Comparison of ENCODE assay signal across 9 mouse cellular contexts in the genomic region with DNA sequence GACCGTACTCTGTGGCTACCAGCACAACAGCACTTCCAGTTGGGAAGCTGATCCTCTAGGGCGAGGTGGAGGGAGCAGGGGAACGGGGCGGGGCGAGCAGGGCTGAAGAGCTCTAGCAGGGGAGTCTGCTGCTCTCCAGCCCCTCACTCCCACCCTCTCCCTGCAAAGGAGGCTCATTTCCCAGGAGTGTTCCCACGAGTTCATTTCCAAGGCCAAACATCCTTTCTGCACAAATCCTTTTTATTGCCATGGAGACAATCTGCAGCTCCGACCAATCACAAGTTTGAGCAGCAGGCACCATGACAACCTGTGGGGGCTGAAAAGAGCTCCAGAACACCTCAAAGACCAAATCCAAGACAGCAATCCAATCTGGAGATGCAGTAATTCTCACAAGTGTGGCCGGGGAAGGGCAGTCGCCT. TPM values are rescaled to one million over a fixed set of nuclear protein-coding genes. Genes with fewer than 3 reads are reported as not detected.
DNase-seq lines count a peak whose midpoint lies in the region; ATAC-seq lines count a peak whose summit lies in the region.
"Had no signal": no experiment of that assay in that cellular context is flagged by ENCODE, and none has a peak within 500 bp of the region (broad histone marks: within the 10 kb centered on the region; RNA-seq: fewer than 3 reads in every experiment).

No protein-coding gene starts in this region.

- H3K4me2 ChIP-seq in hindbrain, embryonic 16.5 days (ENCODE audit: low read length): peak overlapping the region; percentile 8; the same call in 1 of the 2 replicates

- H3K36me3 ChIP-seq in embryonic facial prominence, embryonic 10.5 days (replicated peaks): no peaks in the 10 kb centered on the region
- no peaks in the 10 kb centered on the region for H3K36me3 ChIP-seq in hindbrain, embryonic 16.5 days (ENCODE audit: control insufficient read depth, insufficient read depth, low read length)
- no peaks in the 10 kb centered on the region for H3K36me3 ChIP-seq in midbrain, embryonic 10.5 days

- 34% methylated on average over 9 of the region's 9 CpGs for WGBS in embryonic facial prominence, embryonic 10.5 days
- 22% methylated on average over 9 of the region's 9 CpGs for WGBS in hindbrain, embryonic 16.5 days
- 28% methylated on average over 9 of the region's 9 CpGs for WGBS in midbrain, embryonic 10.5 days

- H3K4me3 ChIP-seq in embryonic facial prominence, embryonic 10.5 days: no peak overlapping the region
- no peak overlapping the region for H3K4me3 ChIP-seq in hindbrain, embryonic 16.5 days (ENCODE audit: low read length)
- no peak overlapping the region for H3K4me3 ChIP-seq in midbrain, embryonic 10.5 days

- no peaks in the 10 kb centered on the region for H3K9me3 ChIP-seq in embryonic facial prominence, embryonic 10.5 days
- no peaks in the 10 kb centered on the region for H3K9me3 ChIP-seq in hindbrain, embryonic 16.5 days (ENCODE audit: control insufficient read depth, low read length)
- 0 out of 2 replicates have a peak, but pooled peaks cover 4% of the 10 kb centered on the region for H3K9me3 ChIP-seq in midbrain, embryonic 10.5 days (replicated peaks)

- peaks cover 10% of the 10 kb centered on the region; the same call in 1 of the 2 replicates for H3K27me3 ChIP-seq in embryonic facial prominence, embryonic 10.5 days (replicated peaks; ENCODE audit: low read depth, poor library complexity, severe bottlenecking)
- H3K27me3 ChIP-seq in hindbrain, embryonic 16.5 days (replicated peaks; ENCODE audit: control insufficient read depth, insufficient read depth, low read length): no peaks in the 10 kb centered on the region
- 0 out of 2 replicates have a peak, but pooled peaks cover 3% of the 10 kb centered on the region for H3K27me3 ChIP-seq in midbrain, embryonic 10.5 days (ENCODE audit: low read depth, poor library complexity, severe bottlenecking)

- H3K4me1 ChIP-seq in embryonic facial prominence, embryonic 10.5 days: peaks cover 22% of the 10 kb centered on the region
- H3K4me1 ChIP-seq in hindbrain, embryonic 16.5 days (ENCODE audit: control insufficient read depth, insufficient read depth, low read depth, low read length): peaks cover 14% of the 10 kb centered on the region
- H3K4me1 ChIP-seq in midbrain, embryonic 10.5 days: peaks cover 29% of the 10 kb centered on the region

- H3K27ac ChIP-seq in embryonic facial prominence, embryonic 10.5 days (replicated peaks): no peak overlapping the region
- H3K27ac ChIP-seq in hindbrain, embryonic 16.5 days (ENCODE audit: low read depth, low read length): peak overlapping the region; percentile 65; the same call in 1 of the 2 replicates
- peak overlapping the region; percentile 61 for H3K27ac ChIP-seq in midbrain, embryonic 10.5 days (replicated peaks)

- ATAC-seq in hindbrain, embryonic 16.5 days: peak; percentile 85

- H3K9ac ChIP-seq in hindbrain, embryonic 16.5 days (ENCODE audit: low read depth, low read length): no peak overlapping the region

- peak; percentile 54 for DNase-seq in R1 (ENCODE audit: low read depth, low spot score)
- DNase-seq in embryonic facial prominence, embryonic 10.5 days (ENCODE audit: low spot score): peak; percentile 32
- peak; percentile 58 for DNase-seq in midbrain, embryonic 10.5 days (ENCODE audit: low spot score)
- DNase-seq in cerebellum, adult 18-20 months: no peak
- no peak for DNase-seq in gastrocnemius, adult 8-10 months (ENCODE audit: low spot score in 2 of 2)
- no peak for DNase-seq in thymus, postnatal 4 days
- DNase-seq in cerebellum, adult 8-10 months: no peak

RNA-seq across cellular contexts. Expression of a gene that starts 32.4 kb away (rescaled TPM):
- not detected in 2 replicates for polyA plus RNA-seq in embryonic facial prominence, embryonic 10.5 days (2016; fragmentation: Nextera tagmentation; extraction: Ambion mirVana)
- 1.4 and 1.9 TPM in 2 replicates for polyA plus RNA-seq in hindbrain, embryonic 16.5 days (2015; fragmentation: Nextera tagmentation; extraction: Ambion mirVana)
- 0.16 TPM in 1 of 2 replicates, not detected in the other for polyA plus RNA-seq in midbrain, embryonic 10.5 days (2016; fragmentation: Nextera tagmentation; extraction: Ambion mirVana)
- total RNA-seq in gastrocnemius, adult 8-10 months (2022): not detected
- polyA plus RNA-seq: liver, embryonic 16.5 days had no signal

Comparison
In these comparisons a context has a peak if more than half of its experiments do, and no peak if none do; other contexts are left out.
1. DNase-seq: peak in R1 (single experiment), embryonic facial prominence, embryonic 10.5 days (single experiment) and midbrain, embryonic 10.5 days (single experiment); none in cerebellum, adult 18-20 months (0 of 2), gastrocnemius, adult 8-10 months (0 of 2), thymus, postnatal 4 days (single experiment) and cerebellum, adult 8-10 months (single experiment).